Mouse (Mus musculus) neural tube, embryonic 12.5 days (tissue): ENCODE data around the gene Cnksr3. TPM values are rescaled to one million over a fixed set of nuclear protein-coding genes. Genes with fewer than 3 reads are reported as not detected.

Experiments
- ATAC-seq: fragments of 200-750 bp; cut with Nextera tagmentation; 2 replicates; pipeline ENCODE4 v1.8.0; 2017; ENCODE audit warnings: low read depth, mild to moderate bottlenecking, moderate TSS enrichment, moderate library complexity; ENCODE audit not compliant: low FRiP score
- H3K27ac ChIP-seq: fragments of 300-500 bp; sonication (generic); 2 replicates; pipeline ENCODE4 v1.5.1; 2016
- H3K27me3 ChIP-seq: fragments of 300-500 bp; sonication (generic); replicated peaks from 2 replicates; pipeline ENCODE4 v1.6.1; 2016; ENCODE audit warnings: mild to moderate bottlenecking
- H3K36me3 ChIP-seq: fragments of 300-500 bp; sonication (generic); 2 replicates; pipeline ENCODE4 v1.6.1; 2016; ENCODE audit warnings: mild to moderate bottlenecking
- H3K4me1 ChIP-seq: fragments of 300-500 bp; sonication (generic); 2 replicates; pipeline ENCODE4 v1.6.1; 2016
- H3K4me2 ChIP-seq: fragments of 300-500 bp; sonication (generic); replicated peaks from 2 replicates; pipeline ENCODE4 v1.6.1; 2016; ENCODE audit warnings: mild to moderate bottlenecking
- H3K4me3 ChIP-seq: fragments of 300-500 bp; sonication (generic); 2 replicates; pipeline ENCODE4 v1.5.1; 2016
- H3K9ac ChIP-seq: fragments of 300-500 bp; sonication (generic); 2 replicates; pipeline ENCODE4 v1.6.1; 2016; ENCODE audit warnings: mild to moderate bottlenecking
- H3K9me3 ChIP-seq: fragments of 300-500 bp; sonication (generic); 2 replicates; pipeline ENCODE4 v1.6.1; 2016; ENCODE audit warnings: mild to moderate bottlenecking
- WGBS: fragments of 180-500 bp; shearing (Covaris S2); methylation state at CpG from one replicate; pipeline ENCODE4 v1.1.7; 2016; 5-methylcytosine and 5-hydroxymethylcytosine counted together
- polyA plus RNA-seq: library from polyadenylated mRNA; unstranded; fragments of >200 nt; fragmentation: Nextera tagmentation; extraction: Ambion mirVana; gene quantifications from 2 replicates; pipeline ENCODE4 v1.2.1, GENCODE M21; 2016

Cnksr3 gene
- polyA plus RNA-seq, result 6.7 and 7.3 TPM in 2 replicates

GRCm38 (mm10) chr10:7211696-7212482, at the start of gene Cnksr3:
Cnksr3 (minus strand) TSS chr10:7212237.
- Histone ChIP-seq H3K4me2 (peak within 1 kb of the TSS; percentile 93), H3K9ac (peak within 1 kb of the TSS; percentile 77), H3K36me3 (no peaks in the 10 kb centered on the region), H3K4me1 (peaks cover 8% of the 10 kb centered on the region), H3K4me3 (peak within 1 kb of the TSS; percentile 73), H3K27me3 (no peaks in the 10 kb centered on the region), H3K9me3 (no peaks in the 10 kb centered on the region), H3K27ac (no peak within 1 kb of the TSS; the same call in 1 of the 2 replicates)
- ATAC-seq, result peak; percentile 89
- WGBS, result under 1% methylated on average over 73 of the region's 74 CpGs

DNA sequence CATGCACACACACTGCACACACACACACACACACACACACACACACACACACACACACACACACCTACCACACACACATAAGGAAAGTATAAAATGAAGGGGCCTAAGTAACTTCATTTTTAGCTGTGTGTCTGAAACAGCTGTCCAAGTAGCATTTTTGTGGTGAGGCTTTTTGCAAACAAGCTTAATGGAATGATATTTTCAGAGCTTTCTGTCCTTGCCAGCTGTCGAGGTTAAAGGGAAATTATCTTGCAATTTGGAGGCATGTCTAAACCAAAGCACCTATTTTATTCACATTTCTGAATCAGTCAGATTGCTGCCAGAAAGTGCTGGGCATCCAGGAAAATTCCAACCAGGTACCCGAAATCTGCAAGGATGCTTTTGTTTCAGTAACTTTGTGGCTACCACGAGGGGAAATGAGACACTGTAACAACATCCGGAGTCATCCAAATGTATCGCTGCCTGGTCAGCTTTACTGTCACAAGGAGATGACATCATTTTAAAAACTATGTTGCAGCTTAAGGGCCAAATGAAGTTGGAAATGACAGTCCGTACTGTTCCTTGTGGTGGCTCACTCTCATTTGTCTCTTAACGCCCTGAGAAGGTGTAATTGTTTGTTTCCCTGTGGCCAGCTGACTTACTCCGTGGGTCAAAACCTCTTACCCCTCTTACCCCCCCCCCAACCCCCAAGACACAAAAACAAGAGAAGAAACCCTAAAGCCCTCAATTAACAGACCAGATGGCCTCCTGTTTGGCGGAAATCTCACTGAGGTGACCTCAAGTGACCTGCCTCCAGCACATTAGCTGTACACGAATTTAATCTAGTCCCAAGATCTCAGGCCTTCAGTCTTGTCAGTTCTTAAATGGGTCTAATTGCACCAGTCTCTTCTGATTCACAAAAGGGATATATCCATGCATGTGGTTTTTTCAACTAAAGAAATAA, 48.4 kb upstream of the Cnksr3 start:
- H3K4me2 ChIP-seq, result no peak overlapping the region
- 0 out of 2 replicates have a peak, but pooled peaks cover 5% of the 10 kb centered on the region for H3K4me1 ChIP-seq
- H3K27me3 ChIP-seq, result no peaks in the 10 kb centered on the region
- H3K36me3 ChIP-seq, result no peaks in the 10 kb centered on the region
- no peak overlapping the region for H3K4me3 ChIP-seq
- H3K27ac ChIP-seq, result no peak overlapping the region
- no peak for ATAC-seq
- H3K9me3 ChIP-seq, result no peaks in the 10 kb centered on the region
- H3K9ac ChIP-seq, result no peak overlapping the region
- 59% methylated on average over 10 of the region's 10 CpGs for WGBS

DNA sequence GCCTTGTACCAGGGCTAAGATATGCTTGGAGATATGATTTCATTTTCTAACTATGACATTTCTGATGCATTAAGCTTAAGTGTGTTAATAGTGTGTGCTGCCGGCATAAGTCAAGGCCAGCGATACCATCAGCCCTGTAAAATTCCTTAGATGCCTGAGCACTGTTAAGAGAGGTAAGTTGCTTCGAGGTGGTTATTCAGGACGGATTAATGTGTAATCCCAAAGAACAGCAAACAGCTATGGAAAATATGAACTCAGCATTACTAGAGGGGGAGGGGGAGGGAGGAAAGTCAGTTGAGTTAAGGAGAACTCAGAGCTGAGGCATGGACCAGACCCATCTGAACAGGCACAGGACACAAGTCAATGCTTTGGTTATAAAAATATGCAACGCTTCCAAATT, 46.6 kb upstream of the Cnksr3 start:
- Histone ChIP-seq H3K9ac (no peak overlapping the region), H3K27ac (no peak overlapping the region), H3K4me1 (no peaks in the 10 kb centered on the region), H3K27me3 (no peaks in the 10 kb centered on the region), H3K9me3 (no peaks in the 10 kb centered on the region), H3K4me2 (no peak overlapping the region), H3K36me3 (no peaks in the 10 kb centered on the region), H3K4me3 (no peak overlapping the region)
- ATAC-seq, result no peak
- 91% methylated on average over 5 of the region's 5 CpGs for WGBS

DNA sequence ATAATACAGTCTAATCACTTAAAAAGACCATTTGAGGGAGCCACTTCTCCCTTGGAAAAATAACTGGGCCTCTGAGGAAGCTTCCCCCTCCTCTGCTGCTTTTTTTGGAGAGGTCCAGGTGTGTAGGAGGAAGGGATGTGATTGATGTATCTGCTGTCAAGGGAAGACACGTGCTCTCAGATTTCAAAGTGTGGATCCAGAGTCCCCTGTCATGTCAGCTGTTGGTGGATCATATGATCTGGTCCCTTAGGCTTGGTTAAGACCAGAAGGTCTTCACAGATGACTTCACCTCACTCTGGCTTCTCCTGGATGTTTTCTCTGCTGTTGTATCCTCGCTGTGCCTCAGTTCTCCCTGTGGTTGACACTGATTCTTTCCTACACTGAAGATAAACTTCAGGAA, 38.4 kb upstream of the Cnksr3 start:
- 64% methylated on average over 2 of the region's 2 CpGs for WGBS
- no peak overlapping the region for H3K9ac ChIP-seq

DNA sequence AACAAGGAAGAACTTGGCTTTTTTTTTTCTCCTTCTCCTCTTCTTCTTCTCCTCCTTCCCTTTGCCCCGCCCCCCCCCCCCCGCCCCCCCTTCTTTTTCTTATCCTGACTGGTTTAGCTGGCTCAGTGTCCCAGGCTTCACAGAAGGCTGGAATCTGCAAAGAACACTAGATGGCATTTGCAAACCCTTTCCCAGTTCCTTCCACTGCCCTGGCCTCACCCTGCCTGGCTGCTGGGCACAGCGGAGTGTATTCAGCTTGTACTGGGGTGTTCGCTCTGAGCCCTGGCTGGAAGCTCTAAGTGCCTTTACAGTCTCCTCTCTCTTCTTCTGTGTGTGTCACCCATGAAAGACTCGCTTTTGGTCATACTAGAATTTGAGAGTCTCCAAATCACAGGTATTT, 22.6 kb upstream of the Cnksr3 start:
- Histone ChIP-seq H3K4me2 (no peak overlapping the region), H3K27me3 (no peaks in the 10 kb centered on the region), H3K9me3 (no peaks in the 10 kb centered on the region), H3K9ac (no peak overlapping the region), H3K4me3 (no peak overlapping the region), H3K36me3 (no peaks in the 10 kb centered on the region), H3K4me1 (no peaks in the 10 kb centered on the region), H3K27ac (no peak overlapping the region)
- 36% methylated on average over 3 of the region's 5 CpGs for WGBS
- no peak for ATAC-seq

More for the DNA sequence above, 38.4 kb upstream of the Cnksr3 start:
- no peaks in the 10 kb centered on the region for H3K27me3 ChIP-seq
- no peak overlapping the region for H3K27ac ChIP-seq
- H3K4me3 ChIP-seq, result no peak overlapping the region
- ATAC-seq, result no peak
- no peaks in the 10 kb centered on the region for H3K9me3 ChIP-seq
- H3K4me1 ChIP-seq, result no peaks in the 10 kb centered on the region
- no peak overlapping the region for H3K4me2 ChIP-seq
- H3K36me3 ChIP-seq, result no peaks in the 10 kb centered on the region

GRCm38 (mm10) chr10:7217551-7218127, 5.6 kb upstream of the Cnksr3 start:
- 80% methylated on average over 3 of the region's 3 CpGs for WGBS
- no peak for ATAC-seq
- H3K27ac ChIP-seq, result no peak overlapping the region

GRCm38 (mm10) chr10:7214718-7215117, 2.7 kb upstream of the Cnksr3 start:
- Histone ChIP-seq H3K4me1 (peaks cover 8% of the 10 kb centered on the region), H3K27me3 (no peaks in the 10 kb centered on the region), H3K36me3 (no peaks in the 10 kb centered on the region), H3K27ac (no peak overlapping the region), H3K9ac (no peak overlapping the region), H3K9me3 (no peaks in the 10 kb centered on the region), H3K4me3 (no peak overlapping the region), H3K4me2 (no peak overlapping the region)
- no peak for ATAC-seq
- 79% methylated on average over 4 of the region's 4 CpGs for WGBS

More at GRCm38 (mm10) chr10:7217551-7218127, 5.6 kb upstream of the Cnksr3 start:
- Histone ChIP-seq H3K9me3 (no peaks in the 10 kb centered on the region), H3K4me1 (no peaks in the 10 kb centered on the region), H3K4me2 (no peak overlapping the region), H3K27me3 (no peaks in the 10 kb centered on the region), H3K9ac (no peak overlapping the region), H3K36me3 (no peaks in the 10 kb centered on the region), H3K4me3 (no peak overlapping the region)

- Histone ChIP-seq H3K36me3 (no peaks in the 10 kb centered on the region), H3K9ac (no peak overlapping the region), H3K4me1 (peaks cover 8% of the 10 kb centered on the region), H3K27ac (no peak overlapping the region), H3K4me3 (no peak overlapping the region), H3K27me3 (no peaks in the 10 kb centered on the region), H3K9me3 (no peaks in the 10 kb centered on the region), H3K4me2 (peak overlapping the region; percentile 93)
- ATAC-seq, result no peak
- WGBS, result 60% methylated on average over 10 of the region's 10 CpGs
Observed at GRCm38 (mm10) chr10:7213066-7213630, 1.1 kb upstream of the Cnksr3 start.

GRCm38 (mm10) chr10:7212537-7212936, 500 bp upstream of the Cnksr3 start:
- 23% methylated on average over 10 of the region's 10 CpGs for WGBS

GRCm38 (mm10) chr10:7210991-7211695, 894 bp downstream of the Cnksr3 start:
- no peaks in the 10 kb centered on the region for H3K36me3 ChIP-seq
- no peaks in the 10 kb centered on the region for H3K9me3 ChIP-seq
- ATAC-seq, result peak; percentile 93
- H3K27ac ChIP-seq, result no peak overlapping the region
- WGBS, result under 1% methylated on average over 41 of the region's 41 CpGs
- no peaks in the 10 kb centered on the region for H3K27me3 ChIP-seq
- H3K4me2 ChIP-seq, result peak overlapping the region; percentile 93
- H3K4me1 ChIP-seq, result peaks cover 8% of the 10 kb centered on the region
- peak overlapping the region; percentile 73 for H3K4me3 ChIP-seq
- H3K9ac ChIP-seq, result peak overlapping the region; percentile 77

More at GRCm38 (mm10) chr10:7212537-7212936, 500 bp upstream of the Cnksr3 start:
- Histone ChIP-seq H3K27me3 (no peaks in the 10 kb centered on the region), H3K4me1 (peaks cover 8% of the 10 kb centered on the region), H3K9ac (peak overlapping the region; percentile 77; the same call in 1 of the 2 replicates), H3K4me2 (peak overlapping the region; percentile 93), H3K9me3 (no peaks in the 10 kb centered on the region), H3K27ac (no peak overlapping the region), H3K36me3 (no peaks in the 10 kb centered on the region), H3K4me3 (peak overlapping the region; percentile 73)
- peak; percentile 21; the same call in 1 of the 2 replicates for ATAC-seq
